9 mouse cellular contexts compared by ENCODE assay signal in genomic region chr2:122636686-122637085, GRCm38 (mm10). TPM values are rescaled to one million over a fixed set of nuclear protein-coding genes. Genes with fewer than 3 reads are reported as not detected.
DNase-seq lines count a peak whose midpoint lies in the region; ATAC-seq and TF ChIP-seq lines count a peak whose summit lies in the region.
"Had no signal": no experiment of that assay in that cellular context is flagged by ENCODE, and none has a peak within 500 bp of the region (broad histone marks: within the 10 kb centered on the region; RNA-seq: fewer than 3 reads in every experiment).

Gene AA467197, plus strand, starts transcription at chr2:122636986.

- TF ChIP-seq CTCF in bone marrow, adult 2 months (IDR thresholded peaks at IDR 0.05; ENCODE audit: control insufficient read depth, insufficient read depth, low read length): no peak

- no peak for TF ChIP-seq POLR2A in bone marrow, adult 2 months (IDR thresholded peaks at IDR 0.05; ENCODE audit: borderline replicate concordance, control insufficient read depth, low read depth, low read length)

- no peak within 1 kb of the TSS for H3K27ac ChIP-seq in heart, embryonic 11.5 days (ENCODE audit: low read depth, low read length)
- H3K27ac ChIP-seq in bone marrow, adult 2 months (ENCODE audit: control insufficient read depth, insufficient read depth, low read depth, low read length, poor library complexity): 0 out of 2 replicates have a peak within 1 kb of the TSS, but pooled peaks have one; percentile 5
- no peak within 1 kb of the TSS for H3K27ac ChIP-seq in hindbrain, embryonic 12.5 days

- H3K4me3 ChIP-seq in heart, embryonic 11.5 days (ENCODE audit: low read depth, low read length): peak within 1 kb of the TSS; percentile 39
- peak within 1 kb of the TSS; percentile 34 for H3K4me3 ChIP-seq in bone marrow, adult 2 months (replicated peaks; ENCODE audit: control insufficient read depth, low read depth, low read length)
- peak within 1 kb of the TSS; percentile 34 for H3K4me3 ChIP-seq in hindbrain, embryonic 12.5 days
- H3K4me3 ChIP-seq in megakaryocyte, embryonic 14.5 days (replicated peaks): peak within 1 kb of the TSS; percentile 87

- WGBS in heart, embryonic 11.5 days (ENCODE audit: insufficient replicate concordance): 58% methylated on average over 3 of the region's 3 CpGs
- WGBS in bone marrow, adult 2 months: 38% methylated on average over 3 of the region's 3 CpGs
- 66% methylated on average over 3 of the region's 3 CpGs for WGBS in hindbrain, embryonic 12.5 days

- DNase-seq in heart, postnatal 36 days: no peak
- DNase-seq in B cell, adult 2 months: no peak
- DNase-seq in adrenal gland, postnatal 25 days: no peak
- DNase-seq in left cerebral cortex, postnatal 36 days (ENCODE audit: low spot score in 2 of 2): no peak
- DNase-seq: lung, postnatal 10 days had no signal

- no peak for ATAC-seq in heart, embryonic 11.5 days (replicated peaks; ENCODE audit: insufficient number of reproducible peaks, low FRiP score, low TSS enrichment)
- no peak for ATAC-seq in hindbrain, embryonic 12.5 days (ENCODE audit: low FRiP score)

- no peak within 1 kb of the TSS for H3K9ac ChIP-seq in heart, embryonic 11.5 days (ENCODE audit: low read depth, low read length)
- H3K9ac ChIP-seq in hindbrain, embryonic 12.5 days: 0 out of 2 replicates have a peak within 1 kb of the TSS, but pooled peaks have one; percentile 33

- H3K4me1 ChIP-seq in heart, embryonic 11.5 days (ENCODE audit: control insufficient read depth, insufficient read depth, low read length): peaks cover 2% of the 10 kb centered on the region
- no peaks in the 10 kb centered on the region for H3K4me1 ChIP-seq in bone marrow, adult 2 months (ENCODE audit: control insufficient read depth, insufficient read depth, low read length)
- peaks cover 9% of the 10 kb centered on the region for H3K4me1 ChIP-seq in hindbrain, embryonic 12.5 days
- H3K4me1 ChIP-seq in megakaryocyte, embryonic 14.5 days: peaks cover 6% of the 10 kb centered on the region

- H3K4me2 ChIP-seq in heart, embryonic 11.5 days: peak within 1 kb of the TSS; percentile 67
- H3K4me2 ChIP-seq in hindbrain, embryonic 12.5 days (replicated peaks): peak within 1 kb of the TSS; percentile 61

- H3K9me3 ChIP-seq in heart, embryonic 11.5 days (replicated peaks; ENCODE audit: control insufficient read depth, low read length): no peaks in the 10 kb centered on the region
- no peaks in the 10 kb centered on the region for H3K9me3 ChIP-seq in hindbrain, embryonic 12.5 days (replicated peaks)
- H3K9me3 ChIP-seq in megakaryocyte, embryonic 14.5 days: no peaks in the 10 kb centered on the region

- intact Hi-C loops in heart, postnatal 36 days (cut with DNase I): loop anchor here (1.0 kb wide), 2 partner anchors 30 to 116 kb away; no protein-coding TSS in a partner anchor
- intact Hi-C loops in left cerebral cortex, postnatal 36 days (cut with DNase I): loop anchor here (10.0 kb wide), 1 partner anchor 118 kb away; no protein-coding TSS in a partner anchor

- H3K27me3 ChIP-seq in heart, embryonic 11.5 days (ENCODE audit: control insufficient read depth, insufficient read depth, low read length): peaks cover 8% of the 10 kb centered on the region; the same call in 1 of the 2 replicates
- peaks cover 4% of the 10 kb centered on the region for H3K27me3 ChIP-seq in hindbrain, embryonic 12.5 days
- H3K27me3 ChIP-seq in megakaryocyte, embryonic 14.5 days (replicated peaks): peaks cover 23% of the 10 kb centered on the region

- 0 out of 2 replicates have a peak, but pooled peaks cover 2% of the 10 kb centered on the region for H3K36me3 ChIP-seq in heart, embryonic 11.5 days (ENCODE audit: control insufficient read depth, insufficient read depth, low read length)
- H3K36me3 ChIP-seq in hindbrain, embryonic 12.5 days: peaks cover 16% of the 10 kb centered on the region
- peaks cover 21% of the 10 kb centered on the region for H3K36me3 ChIP-seq in megakaryocyte, embryonic 14.5 days (replicated peaks; ENCODE audit: low read length)

RNA-seq across cellular contexts. Expression of gene AA467197, which starts in this region (rescaled TPM):
- 0.20 TPM in 1 of 2 replicates, not detected in the other for polyA plus RNA-seq in heart, embryonic 11.5 days (2014; fragmentation: Nextera tagmentation; extraction: Ambion mirVana)
- total RNA-seq in heart, postnatal 36 days (2021): under 1 TPM; 0.35 to 0.64 TPM
- polyA plus RNA-seq in bone marrow, adult 2 months (2011; ENCODE audit: insufficient read depth, insufficient read length, low replicate concordance, missing spikeins): 8.0 and 31.5 TPM in 2 replicates
- polyA plus RNA-seq in hindbrain, embryonic 12.5 days (2016; fragmentation: Nextera tagmentation; extraction: Ambion mirVana): 0.34 and 0.84 TPM in 2 replicates
- not detected in 2 replicates for polyA plus RNA-seq in megakaryocyte, embryonic 14.5 days (2012; ENCODE audit: insufficient read depth, low replicate concordance)
- 0.70 TPM in 1 of 2 replicates, not detected in the other for total RNA-seq in adrenal gland, postnatal 25 days (2021)
- under 1 TPM in 1 of 2 experiments, not detected in 1; 0.79 TPM for total RNA-seq in left cerebral cortex, postnatal 36 days (2021)

Comparison
In these comparisons a context has a peak if more than half of its experiments do, and no peak if none do; other contexts are left out.
1. H3K4me3 ChIP-seq: peak in every context shown above with its lines; median percentile 87 in megakaryocyte, embryonic 14.5 days; 39 in heart, embryonic 11.5 days; 34 in bone marrow, adult 2 months; 34 in hindbrain, embryonic 12.5 days.